Mouse (Mus musculus) myocyte (in vitro differentiated cells): Measurements from ENCODE around the gene Cblc. TPM values are rescaled to one million over a fixed set of nuclear protein-coding genes. Genes with fewer than 3 reads are reported as not detected.

Experiments
- H3K27me3 ChIP-seq: one replicate; pipeline ENCODE4 v1.6.1; 2011; ENCODE audit not compliant: control insufficient read depth, insufficient read depth, insufficient read length
- H3K36me3 ChIP-seq: one replicate; pipeline ENCODE4 v1.6.1; 2011; ENCODE audit not compliant: control insufficient read depth, insufficient read depth
- H3K4me2 ChIP-seq: one replicate; pipeline ENCODE4 v1.6.1; 2011; ENCODE audit warnings: low read depth, control low read depth
- H3K4me3 ChIP-seq: one replicate; pipeline ENCODE4 v1.5.1; 2011; ENCODE audit warnings: mild to moderate bottlenecking, control low read depth, moderate library complexity
- H3K79me2 ChIP-seq: one replicate; pipeline ENCODE4 v1.6.1; 2011; ENCODE audit not compliant: control insufficient read depth, insufficient read depth
- H3ac ChIP-seq: one replicate; pipeline ENCODE4 v1.6.1; 2011; ENCODE audit not compliant: control insufficient read depth, insufficient read length
- CEBPB ChIP-seq: IDR thresholded peaks from 2 replicates; pipeline ENCODE4 v1.6.1; 2011; ENCODE audit warnings: mild to moderate bottlenecking, moderate library complexity; ENCODE audit not compliant: poor library complexity, insufficient read depth, severe bottlenecking
- E2F4 ChIP-seq: IDR thresholded peaks from one replicate; pipeline ENCODE4 v1.6.1; 2011; ENCODE audit warnings: mild to moderate bottlenecking, control low read depth, moderate library complexity; ENCODE audit not compliant: insufficient read depth
- MAX ChIP-seq: IDR thresholded peaks from one replicate; pipeline ENCODE4 v1.6.1; 2011; ENCODE audit warnings: low read depth, mild to moderate bottlenecking, control low read depth
- MYOD1 ChIP-seq, 3 experiments: IDR thresholded peaks; one replicate each; pipeline ENCODE4 v1.6.1; 2011; ENCODE audit warnings: control low read depth in 2 of 3, low read depth in 2 of 3, mild to moderate bottlenecking in 2 of 3, moderate library complexity in 1 of 3; ENCODE audit not compliant: insufficient read length in 2 of 3, control insufficient read depth in 1 of 3
- MYOG ChIP-seq, 3 experiments: IDR thresholded peaks; one replicate each; pipeline ENCODE4 v1.6.1; 2011; ENCODE audit warnings: control low read depth in 2 of 3, low read depth in 2 of 3, mild to moderate bottlenecking in 2 of 3; ENCODE audit not compliant: insufficient read length in 2 of 3, control insufficient read depth in 1 of 3, insufficient read depth in 1 of 3
- POLR2A ChIP-seq: IDR thresholded peaks from one replicate; pipeline ENCODE4 v1.6.1; 2011; ENCODE audit warnings: low read depth, mild to moderate bottlenecking, control low read depth, moderate library complexity; ENCODE audit not compliant: insufficient read length
- POLR2AphosphoS2 ChIP-seq: IDR thresholded peaks from one replicate; pipeline ENCODE4 v1.6.1; 2011; ENCODE audit warnings: low read depth, control low read depth; ENCODE audit not compliant: insufficient read length
- REST ChIP-seq: IDR thresholded peaks from one replicate; pipeline ENCODE4 v1.6.1; 2011; ENCODE audit warnings: mild to moderate bottlenecking, control low read depth, moderate library complexity; ENCODE audit not compliant: insufficient read depth, insufficient read length
- SRF ChIP-seq: IDR thresholded peaks from one replicate; pipeline ENCODE4 v1.6.1; 2011; ENCODE audit warnings: low read depth; ENCODE audit not compliant: control insufficient read depth, insufficient read length
- TCF12 ChIP-seq: IDR thresholded peaks from one replicate; pipeline ENCODE4 v1.6.1; 2011; ENCODE audit warnings: mild to moderate bottlenecking, control low read depth; ENCODE audit not compliant: poor library complexity, insufficient read depth, severe bottlenecking
- TCF3 ChIP-seq: IDR thresholded peaks from one replicate; pipeline ENCODE4 v1.6.1; 2011; ENCODE audit warnings: low read depth, control low read depth; ENCODE audit not compliant: insufficient read length
- USF1 ChIP-seq: IDR thresholded peaks from one replicate; pipeline ENCODE4 v1.6.1; 2011; ENCODE audit warnings: low read depth, mild to moderate bottlenecking, control low read depth, moderate library complexity
- polyA plus RNA-seq: library from polyadenylated mRNA; unstranded; fragments of >200 nt; fragmentation: generic; extraction: Trizol; gene quantifications from one replicate; pipeline ENCODE4 v1.2.1, GENCODE M21; 2012; ENCODE audit warnings: missing spikeins

The Cblc gene
- polyA plus RNA-seq, 1 experiment, result 0.90 TPM

DNA sequence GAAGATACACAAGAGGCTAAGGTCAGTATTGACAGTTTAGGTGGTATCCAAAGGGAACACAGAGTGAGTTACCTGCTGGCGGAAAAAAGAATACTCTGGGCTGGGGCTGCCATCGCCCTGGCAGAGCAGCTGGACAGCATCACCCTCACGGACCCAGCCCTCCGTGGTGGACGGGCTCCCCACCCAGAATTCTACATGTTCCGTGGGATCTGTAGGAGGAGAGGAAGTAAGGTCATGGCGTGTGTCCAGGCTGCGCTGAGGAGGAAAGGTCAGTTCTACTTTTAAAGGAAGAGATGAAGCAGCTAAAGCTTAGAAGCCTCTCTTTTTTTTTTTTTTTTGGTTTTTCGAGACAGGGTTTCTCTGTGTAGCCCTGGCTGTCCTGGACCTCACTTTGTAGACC is 32.0 kb downstream of the Cblc start:
- TF ChIP-seq MYOD1 (IDR thresholded peaks at IDR 0.05; ENCODE audit: control insufficient read depth in 1 of 3, insufficient read length in 2 of 3, low read depth in 2 of 3), result no peak
- no peaks in the 10 kb centered on the region for H3K36me3 ChIP-seq

DNA sequence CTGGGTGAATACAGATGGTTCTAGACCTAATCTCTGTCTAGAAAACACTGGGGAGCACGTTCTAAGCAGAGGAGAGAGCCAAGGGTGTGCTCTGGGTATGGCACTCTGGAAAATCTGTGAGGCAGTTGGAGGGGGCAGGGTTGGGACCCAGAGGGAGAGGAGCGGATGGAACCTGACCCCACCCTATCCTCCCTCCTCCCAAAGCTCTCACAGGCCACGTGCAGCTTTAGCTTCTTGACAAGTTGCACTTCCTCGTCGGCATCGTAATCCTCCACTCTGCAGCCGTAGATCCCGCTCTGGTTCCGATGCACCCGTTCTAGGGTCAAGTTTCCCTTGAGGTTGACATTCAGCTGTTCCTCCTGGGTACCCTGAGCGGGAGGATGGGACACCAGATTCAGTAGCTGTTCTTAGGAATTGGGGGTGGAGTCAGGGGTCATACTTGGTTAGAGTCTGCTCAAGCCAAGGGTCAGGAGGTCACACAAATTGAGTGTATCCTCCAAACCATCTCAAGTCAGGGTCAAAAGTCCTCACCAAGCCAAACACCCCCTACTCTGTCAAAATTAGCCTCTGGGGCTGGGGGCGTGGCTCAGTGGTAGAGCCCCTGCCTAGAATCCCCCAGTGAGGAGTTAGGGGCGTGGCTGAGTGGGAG is 32.7 kb downstream of the Cblc start:
- Histone ChIP-seq H3ac (no peak overlapping the region), H3K4me3 (no peak overlapping the region), H3K4me2 (no peak overlapping the region), H3K27me3 (peaks cover 2% of the 10 kb centered on the region), H3K36me3 (no peaks in the 10 kb centered on the region), H3K79me2 (no peaks in the 10 kb centered on the region)
- TF ChIP-seq POLR2AphosphoS2, result no peak
- TF ChIP-seq MYOG (IDR thresholded peaks at IDR 0.05; ENCODE audit: control insufficient read depth in 1 of 3, insufficient read depth in 1 of 3, insufficient read length in 2 of 3, low read depth in 2 of 3), result peak in 1 of 3 experiments; percentile 54
- peak in 2 of 3 experiments; percentile 40 for TF ChIP-seq MYOD1 (IDR thresholded peaks at IDR 0.05; ENCODE audit: control insufficient read depth in 1 of 3, insufficient read length in 2 of 3, low read depth in 2 of 3)
- TF ChIP-seq SRF, result no peak

More for the DNA sequence above, 32.0 kb downstream of the Cblc start:
- H3ac ChIP-seq, result no peak overlapping the region
- peaks cover 8% of the 10 kb centered on the region for H3K27me3 ChIP-seq
- no peak overlapping the region for H3K4me2 ChIP-seq
- no peaks in the 10 kb centered on the region for H3K79me2 ChIP-seq
- no peak overlapping the region for H3K4me3 ChIP-seq

DNA sequence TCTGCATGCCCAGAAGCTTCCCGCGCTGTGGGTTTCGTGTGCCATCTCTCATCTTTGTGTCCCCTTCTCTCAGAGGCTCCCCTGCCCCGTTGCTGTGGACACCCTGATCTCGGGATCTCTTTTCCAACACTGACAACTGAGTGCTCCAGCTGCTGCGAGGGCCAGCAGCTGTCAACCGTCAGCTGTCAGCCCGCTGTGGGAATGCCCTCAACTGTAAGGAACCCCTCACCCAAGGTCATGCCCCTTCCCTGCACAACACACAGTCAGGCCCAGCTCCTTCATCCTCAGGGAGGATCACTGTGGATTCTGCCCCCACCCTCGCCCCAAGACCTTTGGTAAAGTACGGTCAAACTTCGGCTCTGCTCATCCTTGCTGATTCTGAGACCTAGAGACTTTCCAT is 34.3 kb downstream of the Cblc start:
- H3ac ChIP-seq, result no peak overlapping the region
- H3K79me2 ChIP-seq, result no peaks in the 10 kb centered on the region
- H3K27me3 ChIP-seq, result no peaks in the 10 kb centered on the region
- no peaks in the 10 kb centered on the region for H3K36me3 ChIP-seq
- no peak for TF ChIP-seq MAX
- no peak for TF ChIP-seq POLR2A
- peak; percentile 61 to 99 (median 99) for TF ChIP-seq MYOG (IDR thresholded peaks at IDR 0.05; ENCODE audit: control insufficient read depth in 1 of 3, insufficient read depth in 1 of 3, insufficient read length in 2 of 3, low read depth in 2 of 3)
- TF ChIP-seq TCF12, result peak; percentile 84
- no peak for TF ChIP-seq SRF
- peak; percentile 94 for TF ChIP-seq TCF3
- TF ChIP-seq REST, result no peak
- peak; percentile 31 to 97 (median 95) for TF ChIP-seq MYOD1 (IDR thresholded peaks at IDR 0.05; ENCODE audit: control insufficient read depth in 1 of 3, insufficient read length in 2 of 3, low read depth in 2 of 3)
- H3K4me2 ChIP-seq, result no peak overlapping the region
- no peak overlapping the region for H3K4me3 ChIP-seq

DNA sequence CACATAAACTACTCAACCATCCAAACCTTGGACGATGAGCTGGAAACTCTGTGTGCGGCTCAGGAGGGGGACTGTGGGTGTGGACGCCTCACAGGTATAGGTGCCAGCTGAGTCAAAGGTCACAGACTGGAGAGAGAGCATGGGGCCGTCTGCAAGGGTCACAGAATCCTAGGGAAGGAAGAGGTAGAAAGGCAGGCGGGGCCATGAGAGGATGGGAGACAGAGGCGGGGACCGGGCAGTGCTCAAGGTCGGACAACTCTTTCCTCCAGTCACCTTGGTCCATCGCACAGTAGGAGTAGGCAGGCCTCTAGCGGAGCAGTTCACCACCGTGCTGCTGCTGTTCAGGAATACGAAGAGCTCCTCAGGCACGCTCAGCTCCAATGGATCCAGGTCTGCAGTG is 36.6 kb downstream of the Cblc start:
- Histone ChIP-seq H3K36me3 (no peaks in the 10 kb centered on the region), H3K4me2 (no peak overlapping the region), H3ac (no peak overlapping the region), H3K79me2 (no peaks in the 10 kb centered on the region), H3K27me3 (no peaks in the 10 kb centered on the region), H3K4me3 (no peak overlapping the region)
- TF ChIP-seq MYOD1 (IDR thresholded peaks at IDR 0.05; ENCODE audit: control insufficient read depth in 1 of 3, insufficient read length in 2 of 3, low read depth in 2 of 3) (no peak), TCF3 (no peak), E2F4 (no peak), POLR2AphosphoS2 (no peak), SRF (no peak), POLR2A (no peak), MAX (no peak), REST (no peak), CEBPB (no peak), USF1 (no peak), TCF12 (no peak), MYOG (IDR thresholded peaks at IDR 0.05; ENCODE audit: control insufficient read depth in 1 of 3, insufficient read depth in 1 of 3, insufficient read length in 2 of 3, low read depth in 2 of 3) (no peak)

DNA sequence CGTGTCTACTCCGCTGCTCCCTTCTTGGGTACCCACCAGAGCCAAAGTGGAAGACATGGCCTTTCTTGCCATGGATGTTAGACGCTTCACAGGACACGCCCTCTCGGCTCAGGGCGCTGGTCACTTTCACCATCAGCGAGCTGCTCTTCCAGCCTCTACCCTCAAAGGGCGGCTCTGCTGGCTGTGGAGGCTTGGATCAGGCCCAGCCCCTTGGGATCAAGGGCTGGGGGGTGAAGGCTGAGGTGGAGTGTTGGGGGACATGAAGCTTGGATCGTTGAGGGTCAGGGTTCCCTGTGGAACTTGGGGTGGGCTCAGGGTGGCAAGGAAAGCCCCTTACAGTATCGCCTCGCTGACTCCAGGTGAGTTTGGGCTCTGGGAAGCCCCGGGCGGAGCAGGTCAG is 38.0 kb downstream of the Cblc start:
- Histone ChIP-seq H3K4me3 (no peak overlapping the region), H3K27me3 (no peaks in the 10 kb centered on the region), H3ac (no peak overlapping the region), H3K79me2 (no peaks in the 10 kb centered on the region), H3K36me3 (no peaks in the 10 kb centered on the region), H3K4me2 (no peak overlapping the region)
- TF ChIP-seq TCF12 (no peak), POLR2AphosphoS2 (no peak)
